Mouse (Mus musculus) midbrain, embryonic 16.5 days (tissue): ENCODE data around the gene Casc3. TPM values are rescaled to one million over a fixed set of nuclear protein-coding genes. Genes with fewer than 3 reads are reported as not detected.
A peak's percentile ranks its signal among the peaks of the same experiment; 100 is the strongest.

ENCODE experiments used
- ATAC-seq: fragments of 200-750 bp; cut with Nextera tagmentation; 2 replicates; pipeline ENCODE4 v1.8.0; 2017; ENCODE audit warnings: moderate TSS enrichment
- H3K27ac ChIP-seq: fragments of 300-500 bp; sonication (generic); 2 replicates; pipeline ENCODE4 v1.5.1; 2014; ENCODE audit warnings: mild to moderate bottlenecking, low read length, mixed read lengths
- H3K27me3 ChIP-seq: fragments of 300-500 bp; sonication (generic); 2 replicates; pipeline ENCODE4 v1.6.1; 2014; ENCODE audit warnings: low read depth, low read length, mixed read lengths; ENCODE audit not compliant: control insufficient read depth, insufficient read depth
- H3K36me3 ChIP-seq: fragments of 300-500 bp; sonication (generic); 2 replicates; pipeline ENCODE4 v1.6.1; 2014; ENCODE audit warnings: mild to moderate bottlenecking, low read length, moderate library complexity, mixed read lengths; ENCODE audit not compliant: control insufficient read depth, insufficient read depth
- H3K4me1 ChIP-seq: fragments of 300-500 bp; sonication (generic); 2 replicates; pipeline ENCODE4 v1.6.1; 2014; ENCODE audit warnings: mild to moderate bottlenecking, low read length, mixed read lengths; ENCODE audit not compliant: control insufficient read depth, insufficient read depth
- H3K4me2 ChIP-seq: fragments of 300-500 bp; sonication (generic); 2 replicates; pipeline ENCODE4 v1.6.1; 2014; ENCODE audit warnings: mild to moderate bottlenecking, low read length, mixed read lengths
- H3K4me3 ChIP-seq: fragments of 300-500 bp; sonication (generic); 2 replicates; pipeline ENCODE4 v1.5.1; 2014; ENCODE audit warnings: low read depth, mild to moderate bottlenecking, low read length, moderate library complexity, mixed read lengths
- H3K9ac ChIP-seq: fragments of 300-500 bp; sonication (generic); 2 replicates; pipeline ENCODE4 v1.6.1; 2014; ENCODE audit warnings: low read depth, low read length, mixed read lengths
- H3K9me3 ChIP-seq: fragments of 300-500 bp; sonication (generic); replicated peaks from 2 replicates; pipeline ENCODE4 v1.6.1; 2014; ENCODE audit warnings: mild to moderate bottlenecking, low read length, mixed read lengths; ENCODE audit not compliant: control insufficient read depth, poor library complexity, severe bottlenecking
- WGBS: fragments of 180-500 bp; shearing (Covaris S2); extraction: QIAGEN DNeasy Blood & Tissue Kit; methylation state at CpG from one replicate; pipeline ENCODE4 v1.1.7; 2014; 5-methylcytosine and 5-hydroxymethylcytosine counted together
- polyA plus RNA-seq: library from polyadenylated mRNA; unstranded; fragments of >200 nt; fragmentation: Nextera tagmentation; extraction: Ambion mirVana; gene quantifications from 2 replicates; pipeline ENCODE4 v1.2.1, GENCODE M21; 2015

The Casc3 gene
- polyA plus RNA-seq, 1 experiment from 2014 or later, result 47.0 TPM

DNA sequence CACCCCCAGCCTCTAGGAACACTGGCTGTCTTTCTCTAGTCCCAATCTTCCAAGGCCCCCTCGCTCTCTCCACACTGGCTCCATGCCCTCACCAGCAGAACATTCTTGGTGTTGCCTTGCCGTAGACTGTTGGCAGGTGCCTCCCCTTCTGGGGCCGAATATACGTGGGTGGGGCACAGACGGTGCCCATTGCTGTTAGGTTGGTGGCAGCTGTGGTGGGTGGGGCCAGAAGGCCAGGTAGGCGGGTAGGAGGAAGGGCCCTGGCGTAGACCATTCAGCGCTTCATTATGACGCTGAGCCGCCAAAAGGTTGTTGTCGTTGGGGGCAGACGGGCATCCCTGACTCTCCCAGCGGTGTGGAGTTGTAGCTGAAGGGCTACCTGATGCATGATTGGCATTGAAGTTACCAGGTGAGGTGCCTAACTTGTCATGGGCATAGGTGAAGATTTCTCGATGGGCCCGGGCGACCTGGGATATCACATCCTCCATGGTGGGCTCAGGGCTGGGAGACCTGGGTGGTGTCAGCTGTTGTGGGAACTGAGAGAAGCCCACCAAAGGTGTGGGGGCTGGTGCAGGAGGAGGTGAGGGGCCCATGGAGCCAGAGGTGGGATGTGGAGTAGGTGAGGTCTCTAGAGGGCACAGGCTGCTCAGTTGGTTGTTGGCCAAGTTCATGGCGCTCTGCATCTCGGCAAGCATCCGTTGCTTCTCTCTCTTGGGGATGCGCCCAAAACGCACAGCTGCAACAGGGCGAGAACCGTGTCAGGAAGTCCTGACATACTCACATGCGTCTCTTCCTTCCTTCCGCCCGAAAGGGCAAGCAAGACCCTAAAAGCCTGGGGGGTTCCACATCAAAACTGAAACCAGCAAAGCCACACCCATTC lies 34.4 kb upstream of the Casc3 start:
- no peak for ATAC-seq
- WGBS, result 91% methylated on average over 26 of the region's 26 CpGs
- Histone ChIP-seq H3K27me3 (no peaks in the 10 kb centered on the region), H3K27ac (no peak overlapping the region), H3K4me2 (no peak overlapping the region), H3K9me3 (no peaks in the 10 kb centered on the region), H3K4me3 (no peak overlapping the region), H3K9ac (no peak overlapping the region), H3K36me3 (peaks cover 21% of the 10 kb centered on the region), H3K4me1 (peaks cover 58% of the 10 kb centered on the region)

- Histone ChIP-seq H3K4me1 (peaks cover 55% of the 10 kb centered on the region), H3K36me3 (peaks cover 19% of the 10 kb centered on the region), H3K9me3 (no peaks in the 10 kb centered on the region), H3K4me2 (no peak overlapping the region), H3K27me3 (no peaks in the 10 kb centered on the region), H3K27ac (0 out of 2 replicates have a peak overlapping the region, but pooled peaks have one; percentile 29), H3K4me3 (no peak overlapping the region), H3K9ac (no peak overlapping the region)
- WGBS, result 90% methylated on average over 18 of the region's 18 CpGs
- no peak for ATAC-seq
Observed at GRCm38 (mm10) chr11:98771131-98771530, 33.6 kb upstream of the Casc3 start.

DNA sequence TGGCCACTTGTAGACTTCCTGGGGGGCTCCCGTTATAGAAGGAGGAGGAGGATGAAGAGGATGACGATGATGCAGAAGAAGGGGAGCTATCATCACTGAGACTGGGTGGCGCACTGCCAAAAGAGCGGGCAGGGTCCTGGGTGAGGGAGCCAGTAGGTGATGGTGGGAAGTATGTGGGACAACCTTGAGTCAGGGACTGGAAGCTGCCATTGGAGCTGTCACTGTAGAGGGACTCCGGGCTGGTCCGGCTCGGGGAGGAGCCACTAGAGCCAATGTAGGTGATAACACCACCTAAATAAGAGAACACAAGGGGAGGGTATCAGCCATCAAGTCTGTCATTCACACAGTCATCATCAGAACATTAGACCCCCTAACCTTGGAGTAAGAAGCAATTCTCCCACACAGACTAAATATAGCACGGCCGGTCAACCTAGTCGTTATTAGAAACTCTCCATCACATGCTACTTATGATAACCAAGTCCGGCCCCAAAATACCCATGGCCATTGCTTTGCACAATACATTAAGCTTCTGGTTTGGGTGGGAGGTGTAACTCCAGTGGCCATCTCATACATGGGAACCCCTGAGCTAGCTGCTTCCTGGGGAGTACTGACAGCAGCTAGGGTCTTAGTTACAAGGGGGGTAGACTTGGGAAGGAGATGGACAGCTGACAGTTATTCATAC lies 32.7 kb upstream of the Casc3 start:
- Histone ChIP-seq H3K9me3 (no peaks in the 10 kb centered on the region), H3K27ac (no peak overlapping the region), H3K4me3 (no peak overlapping the region), H3K4me1 (peaks cover 56% of the 10 kb centered on the region), H3K36me3 (peaks cover 19% of the 10 kb centered on the region), H3K9ac (no peak overlapping the region), H3K27me3 (no peaks in the 10 kb centered on the region), H3K4me2 (no peak overlapping the region)
- no peak for ATAC-seq
- 93% methylated on average over 11 of the region's 11 CpGs for WGBS

GRCm38 (mm10) chr11:98772667-98773171 lies 32.0 kb upstream of the Casc3 start:
- peak overlapping the region; percentile 96 for H3K4me2 ChIP-seq
- no peak for ATAC-seq
- H3K4me3 ChIP-seq, result no peak overlapping the region
- no peaks in the 10 kb centered on the region for H3K27me3 ChIP-seq
- H3K4me1 ChIP-seq, result peaks cover 49% of the 10 kb centered on the region
- 77% methylated on average over 8 of the region's 8 CpGs for WGBS
- no peak overlapping the region for H3K9ac ChIP-seq
- H3K9me3 ChIP-seq, result no peaks in the 10 kb centered on the region
- no peak overlapping the region for H3K27ac ChIP-seq
- peaks cover 19% of the 10 kb centered on the region for H3K36me3 ChIP-seq

DNA sequence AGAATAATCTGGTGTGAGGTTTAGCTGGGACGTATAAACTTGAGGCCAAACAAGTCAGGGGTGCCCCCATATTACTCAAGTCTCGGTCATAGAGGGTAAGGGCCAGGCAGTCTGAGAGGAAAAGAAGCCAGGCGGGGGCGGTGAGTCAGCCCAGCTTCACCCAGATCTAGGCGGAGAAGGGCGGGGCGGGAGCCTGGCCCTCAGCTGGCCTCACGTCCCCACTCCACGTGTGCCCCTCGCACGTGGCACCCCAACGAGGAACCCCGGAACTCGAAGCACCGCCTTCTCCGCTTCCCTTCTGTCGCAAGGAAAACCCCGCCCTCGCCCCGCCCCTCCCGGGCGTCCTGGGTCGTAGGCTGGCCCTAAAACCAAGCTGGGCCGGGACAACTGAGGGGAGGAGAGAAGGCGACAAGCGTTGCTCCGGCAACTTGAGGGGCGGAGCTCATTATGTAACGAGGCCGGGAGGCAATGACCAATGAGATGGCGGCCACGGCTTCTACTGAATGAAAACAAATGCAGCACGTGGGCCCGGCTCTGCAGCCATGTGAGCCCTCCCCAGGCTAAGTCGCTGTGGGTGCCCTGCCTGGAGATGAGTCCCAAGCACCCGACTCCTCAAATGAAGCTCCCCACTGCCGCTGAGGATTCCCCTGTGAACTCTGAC lies 30.9 kb upstream of the Casc3 start:
- peak overlapping the region; percentile 96 for H3K4me2 ChIP-seq
- H3K9ac ChIP-seq, result peak overlapping the region; percentile 59
- H3K27ac ChIP-seq, result no peak overlapping the region
- peak overlapping the region; percentile 43 for H3K4me3 ChIP-seq
- no peaks in the 10 kb centered on the region for H3K27me3 ChIP-seq
- peak; percentile 46 for ATAC-seq
- peaks cover 39% of the 10 kb centered on the region for H3K4me1 ChIP-seq
- H3K36me3 ChIP-seq, result peaks cover 12% of the 10 kb centered on the region
- no peaks in the 10 kb centered on the region for H3K9me3 ChIP-seq
- WGBS, result 2% methylated on average over 37 of the region's 37 CpGs

DNA sequence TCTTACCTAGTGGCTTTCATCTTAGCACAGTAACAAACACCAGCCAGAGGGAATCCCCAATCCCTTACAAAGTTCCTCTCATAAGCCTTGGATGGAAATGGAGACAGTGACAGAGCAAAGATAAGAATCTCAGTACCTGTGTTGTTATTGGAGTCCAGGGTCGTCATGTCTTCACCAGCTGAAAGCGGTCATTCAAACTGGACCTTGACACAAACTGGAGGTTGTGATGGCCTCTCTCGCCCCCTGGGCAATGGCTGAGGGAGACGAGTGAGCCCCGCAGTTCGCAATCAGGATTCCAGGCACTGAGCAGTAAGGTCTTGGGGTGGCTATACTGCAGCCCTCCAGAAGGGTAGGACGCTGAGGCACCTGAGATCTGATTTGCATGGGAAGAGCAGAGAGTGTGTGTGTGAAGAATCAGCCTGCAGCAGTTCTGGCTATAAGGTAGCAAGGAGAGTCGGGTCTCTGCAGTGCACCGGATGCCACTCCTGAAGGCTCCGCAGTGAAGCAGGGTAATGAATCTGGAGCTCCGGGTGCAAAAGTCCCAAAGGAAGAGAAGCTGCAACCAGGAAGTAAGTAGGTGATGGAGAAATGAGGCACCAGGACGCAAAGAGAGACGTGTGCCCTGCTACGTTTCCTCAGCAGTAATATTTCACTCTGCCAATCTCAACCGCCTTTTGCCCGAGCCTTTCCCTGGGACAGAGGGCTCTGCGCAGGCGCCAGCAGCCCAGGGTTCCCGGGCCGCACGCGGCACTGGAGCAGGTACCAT lies 29.9 kb upstream of the Casc3 start, which contains the start of gene Nr1d1:
Nr1d1 (minus strand) TSS at position 752 of the 766 bp plus-strand sequence.
- H3K27me3 ChIP-seq, result no peaks in the 10 kb centered on the region
- H3K4me2 ChIP-seq, result peak within 1 kb of the TSS; percentile 96
- H3K9me3 ChIP-seq, result no peaks in the 10 kb centered on the region
- ATAC-seq, result peak; percentile 90
- WGBS, result 1% methylated on average over 22 of the region's 22 CpGs
- H3K27ac ChIP-seq, result peak within 1 kb of the TSS; percentile 72
- peak within 1 kb of the TSS; percentile 43 for H3K4me3 ChIP-seq
- peak within 1 kb of the TSS; percentile 59 for H3K9ac ChIP-seq
- H3K4me1 ChIP-seq, result peaks cover 38% of the 10 kb centered on the region
- peaks cover 4% of the 10 kb centered on the region for H3K36me3 ChIP-seq

DNA sequence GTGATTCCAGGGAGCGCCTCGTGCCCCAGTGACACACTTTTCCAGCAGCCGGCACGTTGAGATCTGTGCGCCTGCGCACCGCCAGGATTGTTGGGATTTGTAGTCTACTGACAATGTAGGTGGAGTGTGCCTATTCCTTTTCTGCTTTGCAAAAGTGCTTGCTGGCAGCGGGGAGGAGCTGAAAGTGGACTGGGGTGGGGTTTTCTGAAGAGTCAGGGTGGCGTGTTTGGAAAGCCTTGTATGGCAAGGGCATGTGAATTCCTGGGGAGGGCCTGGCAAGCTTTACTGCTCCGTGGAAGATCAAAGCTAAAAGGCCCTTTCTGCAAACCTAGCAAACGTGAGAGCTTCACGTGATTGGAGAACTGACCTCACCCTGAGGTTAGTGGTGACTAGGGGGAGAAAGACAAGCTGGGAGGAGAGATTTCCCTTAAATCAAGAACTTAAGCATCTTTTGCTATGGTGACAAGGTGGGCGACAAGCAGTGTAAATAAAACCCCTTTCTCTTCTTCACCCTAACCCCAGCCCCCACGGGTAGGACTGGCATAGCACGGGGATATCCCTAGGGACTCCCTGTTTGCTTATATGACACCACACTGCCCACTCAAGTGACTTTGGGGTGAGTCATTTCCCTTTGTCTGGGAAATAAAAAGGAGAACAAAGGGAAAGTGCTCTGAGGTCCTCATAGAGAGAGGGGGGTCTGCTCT lies 29.2 kb upstream of the Casc3 start:
- Histone ChIP-seq H3K4me2 (peak overlapping the region; percentile 96), H3K4me1 (peaks cover 38% of the 10 kb centered on the region), H3K9ac (peak overlapping the region; percentile 23; the same call in 1 of the 2 replicates), H3K36me3 (peaks cover 4% of the 10 kb centered on the region), H3K9me3 (no peaks in the 10 kb centered on the region), H3K27me3 (no peaks in the 10 kb centered on the region), H3K27ac (peak overlapping the region; percentile 44), H3K4me3 (peak overlapping the region; percentile 43)
- peak; percentile 40 for ATAC-seq
- WGBS, result 7% methylated on average over 15 of the region's 15 CpGs
